Mouse (Mus musculus): ENCODE results near the gene Pam. TPM values are rescaled to one million over a fixed set of nuclear protein-coding genes. Genes with fewer than 3 reads are reported as not detected.

Pam gene
- polyA plus RNA-seq, 1 experiment, result 14.5 TPM

- 68% methylated on average over 5 of the region's 5 CpGs for WGBS
- no peak for TF ChIP-seq POLR2A (IDR thresholded peaks at IDR 0.05; ENCODE audit: borderline replicate concordance, control insufficient read depth, low read depth, low read length)
- no peak for TF ChIP-seq CTCF (IDR thresholded peaks at IDR 0.05; ENCODE audit: control insufficient read depth, insufficient read depth, low read length)
- H3K27ac ChIP-seq (ENCODE audit: control insufficient read depth, insufficient read depth, low read depth, low read length, poor library complexity), result no peak overlapping the region
- no peak overlapping the region for H3K4me3 ChIP-seq (replicated peaks; ENCODE audit: control insufficient read depth, low read depth, low read length)
- no peaks in the 10 kb centered on the region for H3K4me1 ChIP-seq (ENCODE audit: control insufficient read depth, insufficient read depth, low read length)
These were observed 47.1 kb downstream of the Pam start for GRCm38 (mm10) chr1:98048218-98048801.

DNA sequence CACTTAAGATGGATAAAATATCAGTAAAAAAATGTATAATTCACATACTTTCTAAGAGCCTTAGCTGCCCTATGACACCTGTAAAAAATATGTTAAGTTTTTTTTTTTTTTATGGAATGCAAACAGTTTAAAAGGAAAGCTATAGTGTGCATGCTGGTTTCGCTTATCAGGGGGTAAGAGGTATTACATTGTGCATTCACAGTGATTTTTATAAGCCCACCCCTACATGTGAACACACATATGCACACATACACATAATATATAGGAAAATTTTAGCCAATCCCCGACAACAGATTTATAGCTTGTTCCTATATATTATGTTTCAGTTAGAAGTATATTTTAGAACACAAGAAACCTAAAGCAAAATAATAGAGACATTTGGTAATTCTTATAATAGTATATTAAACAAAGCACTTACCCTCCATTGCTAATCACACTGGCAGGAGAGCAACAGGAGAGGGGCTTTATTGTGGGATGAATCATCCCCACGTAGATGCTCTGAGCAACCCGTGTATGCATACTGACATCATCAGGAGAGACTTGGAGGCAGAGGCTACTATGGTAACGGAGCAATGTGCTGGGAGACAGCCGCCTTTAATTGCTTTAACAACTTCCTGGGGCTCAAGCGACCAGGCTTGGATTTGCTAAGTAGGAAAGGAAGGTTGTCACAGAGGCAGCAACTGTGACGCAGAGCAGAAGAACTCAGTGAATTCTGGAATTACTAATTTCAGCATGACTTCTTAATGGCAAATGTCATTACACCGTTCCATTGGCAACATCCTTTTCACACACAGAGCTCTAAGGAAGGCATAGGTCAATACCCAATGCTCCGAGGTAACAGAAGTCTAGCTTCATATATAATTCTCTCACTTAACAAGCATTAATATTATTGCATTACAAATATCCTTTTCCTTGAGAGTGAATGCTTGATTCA is 47.9 kb downstream of the Pam start:
- WGBS, result 74% methylated on average over 10 of the region's 10 CpGs
- TF ChIP-seq POLR2A (IDR thresholded peaks at IDR 0.05; ENCODE audit: borderline replicate concordance, control insufficient read depth, low read depth, low read length) (no peak), CTCF (IDR thresholded peaks at IDR 0.05; ENCODE audit: control insufficient read depth, insufficient read depth, low read length) (no peak)

GRCm38 (mm10) chr1:98042425-98042824 is 53.0 kb downstream of the Pam start:
- H3K4me1 ChIP-seq (ENCODE audit: control insufficient read depth, insufficient read depth, low read length), result no peaks in the 10 kb centered on the region
- no peak overlapping the region for H3K4me3 ChIP-seq (replicated peaks; ENCODE audit: control insufficient read depth, low read depth, low read length)
- no peak for TF ChIP-seq CTCF (IDR thresholded peaks at IDR 0.05; ENCODE audit: control insufficient read depth, insufficient read depth, low read length)
- no peak for TF ChIP-seq POLR2A (IDR thresholded peaks at IDR 0.05; ENCODE audit: borderline replicate concordance, control insufficient read depth, low read depth, low read length)
- H3K27ac ChIP-seq (ENCODE audit: control insufficient read depth, insufficient read depth, low read depth, low read length, poor library complexity), result no peak overlapping the region
- 82% methylated on average over 2 of the region's 2 CpGs for WGBS

More for the DNA sequence above, 47.9 kb downstream of the Pam start:
- Histone ChIP-seq H3K4me1 (ENCODE audit: control insufficient read depth, insufficient read depth, low read length) (no peaks in the 10 kb centered on the region), H3K27ac (ENCODE audit: control insufficient read depth, insufficient read depth, low read depth, low read length, poor library complexity) (no peak overlapping the region), H3K4me3 (replicated peaks; ENCODE audit: control insufficient read depth, low read depth, low read length) (no peak overlapping the region)

DNA sequence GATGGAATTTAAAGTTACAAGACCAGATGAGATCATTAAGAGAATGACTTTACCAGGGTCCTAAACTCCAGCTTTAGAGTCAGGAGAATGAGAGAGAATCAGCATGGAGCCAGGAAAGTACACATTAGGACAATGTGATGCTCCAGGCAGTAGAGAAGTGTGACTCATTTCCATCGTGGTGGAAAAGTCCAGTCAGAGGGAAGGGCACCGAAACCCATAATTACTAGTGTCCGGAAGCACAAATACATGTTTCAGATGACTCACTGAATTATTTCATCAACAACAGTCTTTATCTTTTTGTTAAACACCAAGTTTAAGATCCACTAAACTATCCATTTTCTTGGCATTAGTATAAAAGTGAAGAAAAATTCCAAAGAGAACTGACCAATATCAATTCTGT is 57.2 kb downstream of the Pam start:
- Histone ChIP-seq H3K4me3 (replicated peaks; ENCODE audit: control insufficient read depth, low read depth, low read length) (no peak overlapping the region), H3K27ac (ENCODE audit: control insufficient read depth, insufficient read depth, low read depth, low read length, poor library complexity) (no peak overlapping the region), H3K4me1 (ENCODE audit: control insufficient read depth, insufficient read depth, low read length) (no peaks in the 10 kb centered on the region)
- TF ChIP-seq POLR2A (IDR thresholded peaks at IDR 0.05; ENCODE audit: borderline replicate concordance, control insufficient read depth, low read depth, low read length) (no peak), CTCF (IDR thresholded peaks at IDR 0.05; ENCODE audit: control insufficient read depth, insufficient read depth, low read length) (no peak)
- WGBS, result 74% methylated on average over 3 of the region's 3 CpGs

GRCm38 (mm10) chr1:98035736-98036135 is 59.7 kb downstream of the Pam start:
- Histone ChIP-seq H3K27ac (ENCODE audit: control insufficient read depth, insufficient read depth, low read depth, low read length, poor library complexity) (no peak overlapping the region), H3K4me3 (replicated peaks; ENCODE audit: control insufficient read depth, low read depth, low read length) (no peak overlapping the region), H3K4me1 (ENCODE audit: control insufficient read depth, insufficient read depth, low read length) (no peaks in the 10 kb centered on the region)
- 69% methylated on average over 2 of the region's 2 CpGs for WGBS
- TF ChIP-seq POLR2A (IDR thresholded peaks at IDR 0.05; ENCODE audit: borderline replicate concordance, control insufficient read depth, low read depth, low read length) (no peak), CTCF (IDR thresholded peaks at IDR 0.05; ENCODE audit: control insufficient read depth, insufficient read depth, low read length) (no peak)

- Histone ChIP-seq H3K27ac (ENCODE audit: control insufficient read depth, insufficient read depth, low read depth, low read length, poor library complexity) (no peak overlapping the region), H3K4me3 (replicated peaks; ENCODE audit: control insufficient read depth, low read depth, low read length) (no peak overlapping the region), H3K4me1 (ENCODE audit: control insufficient read depth, insufficient read depth, low read length) (no peaks in the 10 kb centered on the region)
- TF ChIP-seq CTCF (IDR thresholded peaks at IDR 0.05; ENCODE audit: control insufficient read depth, insufficient read depth, low read length) (no peak), POLR2A (IDR thresholded peaks at IDR 0.05; ENCODE audit: borderline replicate concordance, control insufficient read depth, low read depth, low read length) (no peak)
- WGBS, result 85% methylated on average over 8 of the region's 8 CpGs
These were observed 63.6 kb downstream of the Pam start for GRCm38 (mm10) chr1:98031802-98032201.

DNA sequence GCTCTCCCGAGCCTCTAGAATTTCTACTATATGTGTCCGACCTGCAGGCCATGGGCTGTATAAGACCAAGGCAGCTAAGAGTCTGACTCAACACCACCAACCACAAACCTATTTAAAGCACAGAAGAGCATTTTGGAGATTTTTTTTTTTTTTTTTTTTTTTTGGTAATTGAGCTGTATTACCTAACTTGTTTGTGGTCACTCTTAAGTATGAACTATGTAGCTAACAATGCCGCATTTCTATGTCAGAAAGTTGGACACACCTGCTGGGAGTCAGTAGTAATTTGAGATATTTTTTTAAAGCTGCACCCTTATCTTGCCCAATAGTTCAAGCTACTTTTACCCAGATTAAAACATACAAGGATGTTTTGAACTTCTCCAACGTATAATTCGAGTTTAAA is 66.4 kb downstream of the Pam start:
- WGBS, result 35% methylated on average over 5 of the region's 5 CpGs
- H3K4me3 ChIP-seq (replicated peaks; ENCODE audit: control insufficient read depth, low read depth, low read length), result no peak overlapping the region
- H3K27ac ChIP-seq (ENCODE audit: control insufficient read depth, insufficient read depth, low read depth, low read length, poor library complexity), result no peak overlapping the region
- TF ChIP-seq POLR2A (IDR thresholded peaks at IDR 0.05; ENCODE audit: borderline replicate concordance, control insufficient read depth, low read depth, low read length) (no peak), CTCF (IDR thresholded peaks at IDR 0.05; ENCODE audit: control insufficient read depth, insufficient read depth, low read length) (no peak)
- no peaks in the 10 kb centered on the region for H3K4me1 ChIP-seq (ENCODE audit: control insufficient read depth, insufficient read depth, low read length)

DNA sequence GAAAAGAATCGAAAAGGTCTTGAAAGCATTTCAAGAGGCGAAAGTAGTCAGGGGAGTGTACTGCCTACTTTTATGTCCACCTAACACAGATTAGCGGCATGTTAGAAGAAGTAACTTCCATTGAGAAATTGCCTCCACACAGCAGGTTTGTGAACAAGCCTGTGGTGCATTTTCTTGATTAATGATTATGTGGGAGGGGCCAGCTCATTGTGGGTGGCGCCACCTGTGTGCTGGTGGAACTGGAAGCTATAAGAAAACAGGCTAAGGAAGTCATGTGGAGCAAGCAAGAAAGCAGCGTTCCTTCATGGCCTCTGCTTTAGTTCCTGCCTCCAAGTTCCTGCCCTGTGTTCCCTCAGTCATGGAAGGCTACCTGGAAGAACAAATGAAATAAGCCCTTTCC is 67.0 kb downstream of the Pam start:
- no peak for TF ChIP-seq POLR2A (IDR thresholded peaks at IDR 0.05; ENCODE audit: borderline replicate concordance, control insufficient read depth, low read depth, low read length)
- no peak for TF ChIP-seq CTCF (IDR thresholded peaks at IDR 0.05; ENCODE audit: control insufficient read depth, insufficient read depth, low read length)
- Histone ChIP-seq H3K4me1 (ENCODE audit: control insufficient read depth, insufficient read depth, low read length) (no peaks in the 10 kb centered on the region), H3K27ac (ENCODE audit: control insufficient read depth, insufficient read depth, low read depth, low read length, poor library complexity) (no peak overlapping the region), H3K4me3 (replicated peaks; ENCODE audit: control insufficient read depth, low read depth, low read length) (no peak overlapping the region)
- 71% methylated on average over 5 of the region's 5 CpGs for WGBS
